Mouse (Mus musculus) midbrain, embryonic 10.5 days (tissue): Measurements from ENCODE around the gene Rpl7l1. TPM values are rescaled to one million over a fixed set of nuclear protein-coding genes. Genes with fewer than 3 reads are reported as not detected.

ENCODE experiments used
- DNase-seq: peaks from one replicate; pipeline ENCODE4 v3.0.0-alpha.2; 2017; ENCODE audit warnings: low spot score
- H3K27ac ChIP-seq: fragments of 300-500 bp; sonication (generic); replicated peaks from 2 replicates; pipeline ENCODE4 v1.5.1; 2016; ENCODE audit warnings: mild to moderate bottlenecking
- H3K27me3 ChIP-seq: fragments of 300-500 bp; sonication (generic); 2 replicates; pipeline ENCODE4 v1.6.1; 2016; ENCODE audit warnings: low read depth, mild to moderate bottlenecking; ENCODE audit not compliant: poor library complexity, severe bottlenecking
- H3K36me3 ChIP-seq: fragments of 300-500 bp; sonication (generic); 2 replicates; pipeline ENCODE4 v1.6.1; 2016; ENCODE audit warnings: mild to moderate bottlenecking, moderate library complexity
- H3K4me1 ChIP-seq: fragments of 300-500 bp; sonication (generic); 2 replicates; pipeline ENCODE4 v1.6.1; 2016
- H3K4me3 ChIP-seq: fragments of 300-500 bp; sonication (generic); 2 replicates; pipeline ENCODE4 v1.5.1; 2016; ENCODE audit warnings: mild to moderate bottlenecking, moderate library complexity
- H3K9me3 ChIP-seq: fragments of 300-500 bp; sonication (generic); replicated peaks from 2 replicates; pipeline ENCODE4 v1.6.1; 2016; ENCODE audit warnings: mild to moderate bottlenecking
- WGBS: fragments of 180-500 bp; shearing (Covaris S2); methylation state at CpG from one replicate; pipeline ENCODE4 v1.1.7; 2016; 5-methylcytosine and 5-hydroxymethylcytosine counted together
- polyA plus RNA-seq: library from polyadenylated mRNA; unstranded; fragments of >200 nt; fragmentation: Nextera tagmentation; extraction: Ambion mirVana; gene quantifications from 2 replicates; pipeline ENCODE4 v1.2.1, GENCODE M21; 2016

The Rpl7l1 gene
- polyA plus RNA-seq, 1 experiment from 2014 or later, result 219 TPM

DNA sequence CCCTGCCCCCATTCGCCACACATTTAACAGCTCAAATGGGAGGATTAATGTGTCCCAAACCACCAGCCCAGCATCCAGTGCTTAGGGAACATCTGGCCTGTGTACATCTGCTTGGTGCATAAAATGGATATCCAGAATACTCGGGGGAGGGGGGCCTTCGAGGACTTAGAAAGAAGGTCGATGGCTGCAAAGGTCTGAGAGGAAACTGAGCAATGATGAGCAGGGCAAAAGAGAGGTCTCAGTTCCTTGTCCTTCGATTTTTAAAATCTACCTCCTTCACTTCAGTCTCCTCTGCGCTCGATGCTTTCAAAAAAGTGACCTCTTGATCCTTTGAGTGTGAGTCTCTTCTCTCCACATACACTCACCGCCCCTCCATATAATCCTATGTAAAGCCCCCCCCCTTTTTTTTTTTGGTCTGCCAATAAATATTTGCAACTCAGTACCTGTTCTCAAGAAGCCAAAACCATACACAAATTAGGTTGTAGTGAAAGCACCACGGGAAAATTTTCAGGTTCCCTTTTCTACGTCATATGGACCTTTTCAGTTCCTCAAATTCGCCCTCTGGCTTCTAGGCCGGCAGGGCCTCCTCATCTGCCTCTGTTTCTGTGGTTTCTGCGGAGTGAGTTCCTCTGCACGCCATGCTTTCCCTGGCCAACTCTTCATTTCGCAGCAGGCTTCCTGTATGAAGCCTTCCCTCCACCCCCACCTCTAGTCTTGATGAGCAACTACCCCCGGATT is 31.2 kb downstream of the Rpl7l1 start:
- H3K9me3 ChIP-seq, result no peaks in the 10 kb centered on the region

DNA sequence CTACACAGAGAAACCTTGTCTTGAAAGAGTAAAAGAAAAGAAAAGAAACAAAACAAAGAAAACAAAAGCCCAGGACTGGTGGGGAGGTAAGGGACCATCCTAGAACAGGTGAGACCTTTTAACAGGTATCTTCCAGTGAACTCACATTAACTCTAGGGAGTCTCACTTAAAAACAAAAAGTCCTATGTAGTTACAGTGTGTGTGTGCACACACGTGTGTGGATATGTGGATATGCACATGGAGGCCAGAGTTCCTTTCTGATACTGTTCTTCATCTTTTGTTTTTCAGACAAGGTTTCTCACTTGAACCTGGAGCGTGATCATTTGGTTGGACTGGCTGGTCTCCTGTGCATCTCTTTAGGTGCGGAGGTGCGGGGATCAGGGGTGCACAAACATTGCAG is 31.9 kb downstream of the Rpl7l1 start:
- DNase-seq, result no peak
- WGBS, result 97% methylated on average over 4 of the region's 4 CpGs
- Histone ChIP-seq H3K27me3 (no peaks in the 10 kb centered on the region), H3K9me3 (no peaks in the 10 kb centered on the region), H3K36me3 (peaks cover 35% of the 10 kb centered on the region), H3K27ac (peak overlapping the region; percentile 87; the same call in 1 of the 2 replicates), H3K4me3 (peak overlapping the region; percentile 71), H3K4me1 (peaks cover 20% of the 10 kb centered on the region)

More for the DNA sequence above, 31.2 kb downstream of the Rpl7l1 start:
- H3K27ac ChIP-seq, result peak overlapping the region; percentile 87
- no peaks in the 10 kb centered on the region for H3K27me3 ChIP-seq
- H3K4me1 ChIP-seq, result peaks cover 22% of the 10 kb centered on the region
- H3K36me3 ChIP-seq, result peaks cover 29% of the 10 kb centered on the region
- peak overlapping the region; percentile 71 for H3K4me3 ChIP-seq
- WGBS, result 32% methylated on average over 16 of the region's 16 CpGs
- no peak for DNase-seq

DNA sequence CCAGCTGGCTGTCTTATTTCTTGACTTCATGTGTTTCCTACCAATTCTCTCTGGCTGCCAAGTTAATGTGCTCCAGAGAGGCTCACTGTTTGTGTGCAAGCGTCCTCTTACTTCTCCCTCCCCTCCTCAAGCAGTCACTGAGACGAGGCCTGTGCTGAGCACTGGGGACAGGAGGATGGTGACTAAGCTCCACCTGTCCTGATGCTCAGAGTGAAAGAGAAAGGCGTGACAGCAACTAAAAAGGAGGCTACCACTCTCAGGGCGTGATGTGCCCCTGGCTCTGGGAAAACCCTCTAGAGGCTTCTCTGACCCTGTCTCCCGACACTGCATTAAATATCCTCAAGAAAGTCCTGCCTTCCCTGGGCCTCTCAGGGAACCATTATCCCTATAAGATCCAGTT is 33.2 kb downstream of the Rpl7l1 start:
- H3K27ac ChIP-seq, result no peak overlapping the region
- 95% methylated on average over 5 of the region's 5 CpGs for WGBS
- DNase-seq, result no peak
- no peaks in the 10 kb centered on the region for H3K27me3 ChIP-seq
- peaks cover 48% of the 10 kb centered on the region for H3K36me3 ChIP-seq
- H3K9me3 ChIP-seq, result no peaks in the 10 kb centered on the region
- no peak overlapping the region for H3K4me3 ChIP-seq
- peaks cover 20% of the 10 kb centered on the region for H3K4me1 ChIP-seq

DNA sequence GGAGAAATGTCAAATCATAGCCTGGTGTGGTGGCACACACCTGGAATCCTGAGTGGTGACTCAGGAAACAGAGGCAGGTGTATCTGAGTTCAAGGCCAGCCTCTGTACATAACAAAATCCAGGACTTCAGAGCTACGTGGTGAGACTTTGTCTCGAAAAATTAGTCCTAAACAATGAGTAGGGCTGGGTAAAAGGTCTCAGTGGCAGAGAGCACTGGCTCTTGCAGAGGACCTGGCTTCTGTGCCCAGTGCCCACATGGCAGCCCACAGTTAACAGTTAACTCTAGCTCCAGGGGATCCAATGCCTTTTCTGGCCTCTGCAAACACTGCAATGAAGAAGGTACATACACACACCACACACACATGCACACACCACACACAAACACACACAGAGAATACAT is 34.7 kb downstream of the Rpl7l1 start:
- no peaks in the 10 kb centered on the region for H3K9me3 ChIP-seq
- DNase-seq, result no peak
- 97% methylated on average over 2 of the region's 2 CpGs for WGBS
- H3K36me3 ChIP-seq, result peaks cover 63% of the 10 kb centered on the region
- no peak overlapping the region for H3K27ac ChIP-seq
- H3K4me1 ChIP-seq, result peaks cover 20% of the 10 kb centered on the region
- no peak overlapping the region for H3K4me3 ChIP-seq
- H3K27me3 ChIP-seq, result no peaks in the 10 kb centered on the region

DNA sequence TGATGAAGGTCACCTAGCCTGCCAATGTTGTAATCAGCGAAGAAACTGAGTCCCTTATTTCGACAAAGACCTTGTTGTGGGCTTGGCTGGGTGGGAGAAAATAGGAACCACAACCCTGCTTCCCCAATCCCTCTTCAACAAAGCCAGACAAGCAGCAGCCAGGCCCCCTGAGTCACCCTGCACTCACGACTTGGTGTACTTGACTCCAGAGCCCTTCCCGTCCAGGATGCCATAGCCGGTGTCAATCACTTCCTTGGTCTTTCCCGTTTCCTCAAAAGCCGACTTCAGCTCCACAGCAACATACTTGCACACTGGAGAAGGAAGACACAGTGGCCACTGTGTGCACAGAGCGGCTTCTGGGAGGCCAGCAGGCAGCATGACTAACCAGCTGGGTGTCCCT is 35.2 kb downstream of the Rpl7l1 start:
- no peaks in the 10 kb centered on the region for H3K27me3 ChIP-seq
- H3K9me3 ChIP-seq, result no peaks in the 10 kb centered on the region
- H3K4me1 ChIP-seq, result peaks cover 14% of the 10 kb centered on the region
- no peak overlapping the region for H3K27ac ChIP-seq
- WGBS, result 88% methylated on average over 8 of the region's 8 CpGs
- no peak for DNase-seq
- H3K36me3 ChIP-seq, result peaks cover 69% of the 10 kb centered on the region
- no peak overlapping the region for H3K4me3 ChIP-seq

DNA sequence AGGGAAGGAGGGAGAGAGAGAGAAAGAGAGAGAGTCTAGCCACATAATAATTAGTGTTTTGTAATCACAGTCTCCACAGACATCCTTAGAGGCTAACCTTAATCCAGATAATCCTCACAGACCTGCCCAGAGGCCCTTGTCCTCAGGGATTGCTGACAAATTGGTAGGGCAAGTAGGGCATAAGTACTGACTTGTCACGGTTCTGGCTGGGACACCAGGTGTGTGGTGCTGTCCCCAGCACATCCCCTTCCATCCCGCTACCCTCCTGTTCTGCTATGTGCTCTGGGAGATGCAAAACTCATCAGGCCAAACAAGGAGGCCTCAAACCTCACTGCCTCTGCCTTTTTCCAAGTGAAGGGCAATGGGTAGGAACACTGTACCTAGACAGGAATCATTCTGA is 37.0 kb downstream of the Rpl7l1 start:
- Histone ChIP-seq H3K27me3 (no peaks in the 10 kb centered on the region), H3K4me1 (peaks cover under 1% of the 10 kb centered on the region; the same call in 1 of the 2 replicates), H3K27ac (no peak overlapping the region), H3K36me3 (peaks cover 81% of the 10 kb centered on the region), H3K4me3 (no peak overlapping the region), H3K9me3 (no peaks in the 10 kb centered on the region)
- 78% methylated on average over 2 of the region's 2 CpGs for WGBS
- no peak for DNase-seq

DNA sequence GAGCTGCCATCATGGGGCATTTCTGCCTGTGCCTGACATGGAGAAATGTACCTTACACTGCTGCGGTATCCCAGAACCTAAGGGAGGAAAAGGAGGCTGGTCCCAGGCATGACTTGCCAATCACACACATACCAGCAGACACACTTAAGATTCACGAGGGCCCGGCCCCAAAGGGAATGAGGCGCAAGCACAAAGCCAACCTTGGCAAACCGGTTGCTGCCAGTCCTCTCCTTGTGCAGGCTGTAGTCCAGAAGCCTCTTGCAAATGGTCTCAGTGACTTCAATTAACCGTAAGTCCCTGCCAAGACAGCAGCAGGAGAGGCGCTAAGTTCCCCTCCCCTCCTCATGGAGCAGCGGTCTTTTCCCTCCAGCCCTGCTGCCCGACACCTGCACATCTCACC is 39.5 kb downstream of the Rpl7l1 start:
- Histone ChIP-seq H3K4me1 (no peaks in the 10 kb centered on the region), H3K27ac (no peak overlapping the region), H3K36me3 (peaks cover 81% of the 10 kb centered on the region), H3K27me3 (no peaks in the 10 kb centered on the region), H3K4me3 (no peak overlapping the region), H3K9me3 (no peaks in the 10 kb centered on the region)
- DNase-seq, result no peak
- WGBS, result 92% methylated on average over 9 of the region's 9 CpGs

DNA sequence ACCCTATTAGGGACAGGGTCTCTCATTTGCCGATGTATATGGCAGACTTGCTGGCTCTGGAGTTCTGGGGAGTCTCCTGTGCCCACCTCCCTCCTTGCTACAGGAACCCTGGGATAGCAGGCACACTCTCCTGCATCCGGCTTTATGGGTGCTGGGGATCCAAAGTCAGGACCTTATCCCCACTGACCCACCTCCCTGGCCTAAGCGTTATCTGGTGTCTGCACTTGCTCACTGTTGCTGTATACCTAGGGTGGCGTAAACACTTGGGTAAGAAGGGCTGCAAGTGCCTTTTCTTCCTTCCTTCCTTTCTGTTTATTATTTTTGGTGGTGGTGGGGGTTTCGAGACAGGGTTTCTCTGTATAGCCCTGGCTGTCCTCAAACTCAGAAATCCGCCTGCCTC is 41.2 kb downstream of the Rpl7l1 start:
- no peaks in the 10 kb centered on the region for H3K9me3 ChIP-seq
- no peaks in the 10 kb centered on the region for H3K4me1 ChIP-seq
- H3K27me3 ChIP-seq, result no peaks in the 10 kb centered on the region
- no peak overlapping the region for H3K27ac ChIP-seq
- H3K4me3 ChIP-seq, result no peak overlapping the region
- 86% methylated on average over 6 of the region's 6 CpGs for WGBS
- DNase-seq, result no peak
- H3K36me3 ChIP-seq, result peaks cover 79% of the 10 kb centered on the region

DNA sequence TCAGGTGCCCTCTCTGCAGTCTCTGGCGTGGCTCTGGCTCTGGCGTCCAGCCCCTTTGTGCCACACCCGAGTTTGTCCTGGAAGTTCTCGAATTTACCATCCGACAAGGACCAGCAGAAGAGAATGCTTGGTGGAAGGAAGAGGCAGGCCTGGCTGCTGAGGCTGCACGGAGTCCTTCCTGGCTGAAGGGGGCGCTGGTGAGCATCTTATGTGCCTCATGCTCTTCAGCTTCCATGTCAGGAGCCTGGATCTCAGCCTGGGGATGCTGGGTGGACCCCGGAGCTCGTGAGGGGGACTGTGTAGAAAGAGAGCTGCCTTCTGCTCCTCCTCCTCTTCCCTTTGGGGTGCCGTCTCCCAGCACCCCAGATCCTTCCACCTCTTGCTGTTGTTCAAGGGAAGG is 46.3 kb downstream of the Rpl7l1 start:
- Histone ChIP-seq H3K36me3 (peaks cover 56% of the 10 kb centered on the region), H3K4me3 (no peak overlapping the region; the same call in 1 of the 2 replicates), H3K4me1 (no peaks in the 10 kb centered on the region), H3K27me3 (no peaks in the 10 kb centered on the region), H3K27ac (no peak overlapping the region), H3K9me3 (no peaks in the 10 kb centered on the region)
- peak; percentile 38 for DNase-seq
- 56% methylated on average over 9 of the region's 10 CpGs for WGBS

DNA sequence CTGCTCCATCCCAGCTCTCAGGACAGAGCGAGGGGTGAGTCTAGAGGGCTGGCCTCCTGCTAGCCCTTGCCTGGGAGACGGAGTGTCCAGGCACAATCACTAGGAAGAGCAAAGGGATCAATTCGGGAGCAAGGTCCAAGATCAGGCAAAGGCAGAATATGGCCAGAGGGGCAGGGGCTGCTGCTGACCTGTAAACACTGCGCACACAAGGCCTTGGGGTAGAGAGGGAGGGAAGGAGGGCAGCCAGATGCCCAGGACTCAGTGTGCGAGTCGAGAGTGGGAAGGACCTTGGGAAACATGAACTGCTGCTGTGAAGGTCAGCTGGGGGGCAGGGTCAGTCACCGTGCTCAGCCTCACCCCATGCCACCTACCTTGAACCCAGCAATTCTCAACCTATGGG is 47.2 kb downstream of the Rpl7l1 start:
- Histone ChIP-seq H3K27me3 (peaks cover 3% of the 10 kb centered on the region; the same call in 1 of the 2 replicates), H3K27ac (no peak overlapping the region), H3K36me3 (peaks cover 54% of the 10 kb centered on the region), H3K9me3 (no peaks in the 10 kb centered on the region), H3K4me1 (no peaks in the 10 kb centered on the region), H3K4me3 (no peak overlapping the region)
- DNase-seq, result no peak
- WGBS, result 85% methylated on average over 7 of the region's 7 CpGs

DNA sequence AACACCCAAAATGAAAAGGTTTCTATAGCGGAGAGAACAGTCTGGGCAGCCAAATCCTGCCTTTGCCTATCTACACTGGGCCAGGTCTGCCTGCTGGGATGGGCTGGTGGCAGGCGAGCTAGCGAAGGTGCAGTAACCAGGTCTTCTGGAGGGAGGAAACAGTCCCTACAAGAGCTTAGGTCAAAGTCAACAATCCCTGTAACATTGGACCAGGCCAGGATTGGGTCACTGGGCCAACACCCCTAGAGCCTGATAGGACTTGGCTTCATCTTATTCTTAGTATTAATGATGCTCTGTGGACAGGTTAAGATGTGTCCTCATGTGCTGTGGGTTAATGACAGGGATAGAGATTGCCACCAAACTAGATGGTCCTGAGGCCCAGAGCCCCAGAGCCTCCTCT is 48.4 kb downstream of the Rpl7l1 start:
- Histone ChIP-seq H3K4me3 (no peak overlapping the region), H3K9me3 (no peaks in the 10 kb centered on the region), H3K36me3 (peaks cover 49% of the 10 kb centered on the region), H3K27me3 (peaks cover 15% of the 10 kb centered on the region), H3K4me1 (peaks cover 1% of the 10 kb centered on the region), H3K27ac (no peak overlapping the region)
- no peak for DNase-seq
- 94% methylated on average over 3 of the region's 3 CpGs for WGBS

DNA sequence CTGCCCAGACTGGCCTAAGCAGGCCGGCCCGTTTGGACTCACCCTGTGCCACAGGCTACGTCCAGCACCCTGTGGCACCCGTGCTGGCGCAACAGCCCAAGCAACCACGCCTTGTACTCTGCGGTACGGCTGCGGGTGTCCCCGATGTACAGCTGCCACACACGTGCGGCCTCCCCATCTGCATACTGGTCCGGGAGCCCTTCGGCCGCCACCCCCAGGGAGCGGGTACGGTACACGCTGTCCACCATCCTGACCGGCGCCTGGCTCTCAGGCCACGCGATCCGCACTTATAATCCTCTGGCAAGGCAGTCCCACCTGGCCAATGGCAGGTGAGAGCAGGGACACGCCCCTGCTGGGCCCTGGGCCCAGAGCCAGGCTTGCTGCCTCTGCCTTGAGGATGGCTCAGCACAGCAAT is 53.6 kb downstream of the Rpl7l1 start, which contains the start of gene Gnmt:
Gene Gnmt (minus strand): TSS at position 265 of the 415 bp plus-strand sequence.
- H3K9me3 ChIP-seq, result no peaks in the 10 kb centered on the region
- H3K36me3 ChIP-seq, result peaks cover 28% of the 10 kb centered on the region
- no peak within 1 kb of the TSS for H3K4me3 ChIP-seq
- H3K4me1 ChIP-seq, result peaks cover 11% of the 10 kb centered on the region
- no peak within 1 kb of the TSS for H3K27ac ChIP-seq
- peaks cover 28% of the 10 kb centered on the region for H3K27me3 ChIP-seq
- 18% methylated on average over 24 of the region's 24 CpGs for WGBS
- no peak for DNase-seq

DNA sequence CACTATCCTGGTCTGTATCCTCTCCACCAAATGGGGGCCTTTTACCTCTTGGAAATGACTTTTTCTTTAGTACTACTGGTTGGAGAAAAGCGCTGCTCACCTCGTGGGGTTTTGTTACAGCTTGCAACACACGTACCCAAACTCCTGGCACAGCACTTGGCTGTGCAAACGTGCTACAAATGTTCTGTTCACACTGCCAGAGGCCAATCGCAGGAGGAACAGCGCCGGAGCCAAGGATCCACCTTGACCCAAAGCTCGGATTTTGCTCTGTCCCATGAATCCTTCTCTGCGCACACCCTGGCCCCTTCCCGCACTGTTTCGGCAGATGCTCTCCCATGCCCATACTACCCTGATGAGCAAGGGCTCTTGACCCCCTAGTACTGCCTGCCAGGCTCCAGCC is 54.0 kb downstream of the Rpl7l1 start:
- H3K9me3 ChIP-seq, result no peaks in the 10 kb centered on the region
- H3K27ac ChIP-seq, result no peak overlapping the region
- peaks cover 28% of the 10 kb centered on the region for H3K36me3 ChIP-seq
- no peak for DNase-seq
- H3K27me3 ChIP-seq, result peaks cover 28% of the 10 kb centered on the region
- H3K4me1 ChIP-seq, result peaks cover 11% of the 10 kb centered on the region
- H3K4me3 ChIP-seq, result no peak overlapping the region
- 50% methylated on average over 11 of the region's 11 CpGs for WGBS
